Mouse (Mus musculus): ENCODE results near the gene Fut2. TPM values are rescaled to one million over a fixed set of nuclear protein-coding genes. Genes with fewer than 3 reads are reported as not detected.
A peak's percentile ranks its signal among the peaks of the same experiment; 100 is the strongest.

Fut2 gene
- polyA plus RNA-seq, 1 experiment from 2014 or later = 0.12 TPM

GRCm38 (mm10) chr7:45632499-45632898, 33.7 kb downstream of the Fut2 start:
- H3K4me3 ChIP-seq (ENCODE audit: low read depth, low read length) = peak overlapping the region; percentile 17; the same call in 1 of the 2 replicates
- ATAC-seq (ENCODE audit: insufficient number of reproducible peaks, low FRiP score, low TSS enrichment, low read depth) (no peak), DNase-seq (ENCODE audit: low spot score) (peak; percentile 68)
- H3K4me2 ChIP-seq (ENCODE audit: low read depth, severe bottlenecking) = peak overlapping the region; percentile 36
- no peaks in the 10 kb centered on the region for H3K9me3 ChIP-seq (ENCODE audit: control insufficient read depth, low read length)
- WGBS = 13% methylated on average over 35 of the region's 35 CpGs
- no peak overlapping the region for H3K27ac ChIP-seq (replicated peaks; ENCODE audit: low read depth, low read length)
- peak overlapping the region; percentile 68 for H3K9ac ChIP-seq (ENCODE audit: low read length)
- 0 out of 2 replicates have a peak, but pooled peaks cover 2% of the 10 kb centered on the region for H3K36me3 ChIP-seq (ENCODE audit: control insufficient read depth, insufficient read depth, low read length)
- peaks cover 12% of the 10 kb centered on the region for H3K4me1 ChIP-seq (ENCODE audit: control insufficient read depth, insufficient read depth, low read length)
- peaks cover 20% of the 10 kb centered on the region for H3K27me3 ChIP-seq (ENCODE audit: control insufficient read depth, insufficient read depth, low read length)

GRCm38 (mm10) chr7:45630064-45630907, 35.9 kb downstream of the Fut2 start:
- Histone ChIP-seq H3K27ac (replicated peaks; ENCODE audit: low read depth, low read length) (no peak overlapping the region), H3K27me3 (ENCODE audit: control insufficient read depth, insufficient read depth, low read length) (peaks cover 25% of the 10 kb centered on the region), H3K9ac (ENCODE audit: low read length) (no peak overlapping the region), H3K4me1 (ENCODE audit: control insufficient read depth, insufficient read depth, low read length) (peaks cover 12% of the 10 kb centered on the region), H3K4me3 (ENCODE audit: low read depth, low read length) (no peak overlapping the region), H3K4me2 (ENCODE audit: low read depth, severe bottlenecking) (no peak overlapping the region), H3K9me3 (ENCODE audit: control insufficient read depth, low read length) (no peaks in the 10 kb centered on the region), H3K36me3 (ENCODE audit: control insufficient read depth, insufficient read depth, low read length) (no peaks in the 10 kb centered on the region)
- no peak for ATAC-seq (ENCODE audit: insufficient number of reproducible peaks, low FRiP score, low TSS enrichment, low read depth)
- WGBS = 73% methylated on average over 23 of the region's 23 CpGs
- no peak for DNase-seq (ENCODE audit: low spot score)

GRCm38 (mm10) chr7:45628364-45629294, 37.6 kb downstream of the Fut2 start:
- Histone ChIP-seq H3K27ac (replicated peaks; ENCODE audit: low read depth, low read length) (no peak overlapping the region), H3K36me3 (ENCODE audit: control insufficient read depth, insufficient read depth, low read length) (no peaks in the 10 kb centered on the region), H3K4me2 (ENCODE audit: low read depth, severe bottlenecking) (peak overlapping the region; percentile 97), H3K9me3 (ENCODE audit: control insufficient read depth, low read length) (no peaks in the 10 kb centered on the region), H3K9ac (ENCODE audit: low read length) (peak overlapping the region; percentile 72), H3K4me3 (ENCODE audit: low read depth, low read length) (peak overlapping the region; percentile 51), H3K27me3 (ENCODE audit: control insufficient read depth, insufficient read depth, low read length) (peaks cover 25% of the 10 kb centered on the region), H3K4me1 (ENCODE audit: control insufficient read depth, insufficient read depth, low read length) (peaks cover 12% of the 10 kb centered on the region)
- ATAC-seq (ENCODE audit: insufficient number of reproducible peaks, low FRiP score, low TSS enrichment, low read depth) = peak; percentile 61
- WGBS = 1% methylated on average over 99 of the region's 105 CpGs
- DNase-seq (ENCODE audit: low spot score) = peak; percentile 93

GRCm38 (mm10) chr7:45627261-45627660, 38.9 kb downstream of the Fut2 start, which contains the start of gene Rasip1:
Gene Rasip1 (plus strand): TSS chr7:45627488.
- H3K9me3 ChIP-seq (ENCODE audit: control insufficient read depth, low read length) = no peaks in the 10 kb centered on the region
- ATAC-seq (ENCODE audit: insufficient number of reproducible peaks, low FRiP score, low TSS enrichment, low read depth) (no peak), DNase-seq (ENCODE audit: low spot score) (no peak)
- H3K27me3 ChIP-seq (ENCODE audit: control insufficient read depth, insufficient read depth, low read length) = peaks cover 21% of the 10 kb centered on the region
- peak within 1 kb of the TSS; percentile 97 for H3K4me2 ChIP-seq (ENCODE audit: low read depth, severe bottlenecking)
- H3K4me3 ChIP-seq (ENCODE audit: low read depth, low read length) = peak within 1 kb of the TSS; percentile 51
- peaks cover 6% of the 10 kb centered on the region for H3K4me1 ChIP-seq (ENCODE audit: control insufficient read depth, insufficient read depth, low read length)
- no peaks in the 10 kb centered on the region for H3K36me3 ChIP-seq (ENCODE audit: control insufficient read depth, insufficient read depth, low read length)
- H3K9ac ChIP-seq (ENCODE audit: low read length) = peak within 1 kb of the TSS; percentile 72
- 0 out of 2 replicates have a peak within 1 kb of the TSS, but pooled peaks have one; percentile 26 for H3K27ac ChIP-seq (replicated peaks; ENCODE audit: low read depth, low read length)
- WGBS = 79% methylated on average over 9 of the region's 9 CpGs

- no peak for DNase-seq (ENCODE audit: low spot score)
- H3K4me2 ChIP-seq (ENCODE audit: low read depth, severe bottlenecking) = no peak overlapping the region
- H3K9me3 ChIP-seq (ENCODE audit: control insufficient read depth, low read length) = no peaks in the 10 kb centered on the region
- peaks cover 21% of the 10 kb centered on the region for H3K27me3 ChIP-seq (ENCODE audit: control insufficient read depth, insufficient read depth, low read length)
- no peak overlapping the region for H3K9ac ChIP-seq (ENCODE audit: low read length)
- 86% methylated on average over 7 of the region's 7 CpGs for WGBS
- no peaks in the 10 kb centered on the region for H3K36me3 ChIP-seq (ENCODE audit: control insufficient read depth, insufficient read depth, low read length)
- H3K4me1 ChIP-seq (ENCODE audit: control insufficient read depth, insufficient read depth, low read length) = peaks cover 5% of the 10 kb centered on the region; the same call in 1 of the 2 replicates
- ATAC-seq (ENCODE audit: insufficient number of reproducible peaks, low FRiP score, low TSS enrichment, low read depth) = no peak
- no peak overlapping the region for H3K27ac ChIP-seq (replicated peaks; ENCODE audit: low read depth, low read length)
- H3K4me3 ChIP-seq (ENCODE audit: low read depth, low read length) = no peak overlapping the region
Observed at GRCm38 (mm10) chr7:45626571-45627076, 39.6 kb downstream of the Fut2 start.

- Histone ChIP-seq H3K27ac (replicated peaks; ENCODE audit: low read depth, low read length) (no peak overlapping the region), H3K4me2 (ENCODE audit: low read depth, severe bottlenecking) (no peak overlapping the region), H3K9ac (ENCODE audit: low read length) (no peak overlapping the region), H3K27me3 (ENCODE audit: control insufficient read depth, insufficient read depth, low read length) (peaks cover 21% of the 10 kb centered on the region), H3K4me3 (ENCODE audit: low read depth, low read length) (no peak overlapping the region), H3K4me1 (ENCODE audit: control insufficient read depth, insufficient read depth, low read length) (peaks cover 5% of the 10 kb centered on the region; the same call in 1 of the 2 replicates), H3K9me3 (ENCODE audit: control insufficient read depth, low read length) (no peaks in the 10 kb centered on the region), H3K36me3 (ENCODE audit: control insufficient read depth, insufficient read depth, low read length) (no peaks in the 10 kb centered on the region)
- WGBS = 94% methylated on average over 8 of the region's 8 CpGs
- ATAC-seq (ENCODE audit: insufficient number of reproducible peaks, low FRiP score, low TSS enrichment, low read depth) (no peak), DNase-seq (ENCODE audit: low spot score) (no peak)
Observed at GRCm38 (mm10) chr7:45625481-45625880, 40.7 kb downstream of the Fut2 start.

- no peaks in the 10 kb centered on the region for H3K9me3 ChIP-seq (ENCODE audit: control insufficient read depth, low read length)
- no peak overlapping the region for H3K9ac ChIP-seq (ENCODE audit: low read length)
- DNase-seq (ENCODE audit: low spot score) = no peak
- no peak for ATAC-seq (ENCODE audit: insufficient number of reproducible peaks, low FRiP score, low TSS enrichment, low read depth)
- H3K4me2 ChIP-seq (ENCODE audit: low read depth, severe bottlenecking) = no peak overlapping the region
- H3K4me3 ChIP-seq (ENCODE audit: low read depth, low read length) = no peak overlapping the region
- WGBS = 36% methylated on average over 3 of the region's 3 CpGs
- peaks cover 21% of the 10 kb centered on the region for H3K27me3 ChIP-seq (ENCODE audit: control insufficient read depth, insufficient read depth, low read length)
- H3K27ac ChIP-seq (replicated peaks; ENCODE audit: low read depth, low read length) = no peak overlapping the region
- H3K4me1 ChIP-seq (ENCODE audit: control insufficient read depth, insufficient read depth, low read length) = peaks cover 5% of the 10 kb centered on the region; the same call in 1 of the 2 replicates
- no peaks in the 10 kb centered on the region for H3K36me3 ChIP-seq (ENCODE audit: control insufficient read depth, insufficient read depth, low read length)
Observed at GRCm38 (mm10) chr7:45624718-45625117, 41.5 kb downstream of the Fut2 start.

- Histone ChIP-seq H3K36me3 (ENCODE audit: control insufficient read depth, insufficient read depth, low read length) (no peaks in the 10 kb centered on the region), H3K4me3 (ENCODE audit: low read depth, low read length) (no peak overlapping the region), H3K9me3 (ENCODE audit: control insufficient read depth, low read length) (no peaks in the 10 kb centered on the region), H3K9ac (ENCODE audit: low read length) (no peak overlapping the region), H3K27me3 (ENCODE audit: control insufficient read depth, insufficient read depth, low read length) (peaks cover 16% of the 10 kb centered on the region), H3K27ac (replicated peaks; ENCODE audit: low read depth, low read length) (no peak overlapping the region), H3K4me2 (ENCODE audit: low read depth, severe bottlenecking) (no peak overlapping the region), H3K4me1 (ENCODE audit: control insufficient read depth, insufficient read depth, low read length) (peaks cover 3% of the 10 kb centered on the region; the same call in 1 of the 2 replicates)
- WGBS = 95% methylated on average over 11 of the region's 11 CpGs
- ATAC-seq (ENCODE audit: insufficient number of reproducible peaks, low FRiP score, low TSS enrichment, low read depth) (no peak), DNase-seq (ENCODE audit: low spot score) (no peak)
Observed at GRCm38 (mm10) chr7:45623507-45623906, 42.7 kb downstream of the Fut2 start.
